Mouse (Mus musculus): ENCODE measurements at regions not wholly inside any gene's neighbourhood (a gene's known extent, or its start where the extent isn't known, plus 50 kb on each side); places are given as distances from the start of the nearest gene placed in this dataset.
"Not testable (repeated sequence)": the region's sequence is repeated elsewhere in the genome, so short reads cannot be mapped to it uniquely, and the experiment has no call there.

- Histone ChIP-seq H3K27me3 (peaks cover 50% of the 10 kb centered on the region), H3K9me3 (no peaks in the 10 kb centered on the region), H3K36me3 (no peaks in the 10 kb centered on the region), H3K4me2 (peak overlapping the region; percentile 100), H3K9ac (peak overlapping the region; percentile 70), H3K4me1 (replicated peaks) (peaks cover 28% of the 10 kb centered on the region), H3K4me3 (peak overlapping the region; percentile 62), H3K27ac (no peak overlapping the region)
- peak; percentile 46 for ATAC-seq (ENCODE audit: low FRiP score)
- WGBS, result 9% methylated on average over 49 of the region's 49 CpGs
Measured at GRCm38 (mm10) chr10:7390239-7391091, 83.0 kb downstream of the Ulbp1 start.

GRCm38 (mm10) chr10:7358791-7359190, 114.6 kb downstream of the Ulbp1 start:
- 59% methylated on average over 3 of the region's 3 CpGs for WGBS
- not testable (repeated sequence) for H3K4me2 ChIP-seq, H3K27ac ChIP-seq

GRCm38 (mm10) chr10:7344290-7344689, 129.1 kb downstream of the Ulbp1 start:
- H3K4me1 ChIP-seq (replicated peaks); H3K27ac ChIP-seq: not testable (repeated sequence)
- whole genome bisulfite sequencing, result 95% methylated on average over 13 of the region's 13 CpGs

More at GRCm38 (mm10) chr10:7358791-7359190, 114.6 kb downstream of the Ulbp1 start:
- not testable (repeated sequence) for H3K4me1 ChIP-seq (replicated peaks); H3K4me3 ChIP-seq; H3K9ac ChIP-seq; ATAC-seq (ENCODE audit: low FRiP score); H3K36me3 ChIP-seq; H3K9me3 ChIP-seq; H3K27me3 ChIP-seq

GRCm38 (mm10) chr10:7343736-7344135, 129.7 kb downstream of the Ulbp1 start:
- not testable (repeated sequence) for H3K9ac ChIP-seq; H3K4me3 ChIP-seq; H3K4me2 ChIP-seq; H3K9me3 ChIP-seq; H3K4me1 ChIP-seq (replicated peaks); H3K27ac ChIP-seq; ATAC-seq (ENCODE audit: low FRiP score); H3K27me3 ChIP-seq; H3K36me3 ChIP-seq
- 98% methylated on average over 8 of the region's 8 CpGs for WGBS

More at GRCm38 (mm10) chr10:7344290-7344689, 129.1 kb downstream of the Ulbp1 start:
- not testable (repeated sequence) for H3K9ac ChIP-seq; H3K9me3 ChIP-seq; H3K4me3 ChIP-seq; H3K36me3 ChIP-seq; ATAC-seq (ENCODE audit: low FRiP score); H3K4me2 ChIP-seq; H3K27me3 ChIP-seq

GRCm38 (mm10) chr10:7333077-7333747, 121.2 kb upstream of the Cnksr3 start:
- H3K9ac ChIP-seq, result no peak overlapping the region
- no peak overlapping the region for H3K4me3 ChIP-seq
- 40% methylated on average over 11 of the region's 11 CpGs for WGBS
- no peak overlapping the region for H3K4me2 ChIP-seq
- no peak overlapping the region for H3K27ac ChIP-seq
- no peaks in the 10 kb centered on the region for H3K9me3 ChIP-seq
- peak; percentile 94 for ATAC-seq (ENCODE audit: low FRiP score)
- no peaks in the 10 kb centered on the region for H3K27me3 ChIP-seq
- no peaks in the 10 kb centered on the region for H3K36me3 ChIP-seq
- H3K4me1 ChIP-seq (replicated peaks), result no peaks in the 10 kb centered on the region

GRCm38 (mm10) chr10:7328262-7328661, 116.2 kb upstream of the Cnksr3 start:
- H3K27me3 ChIP-seq, result no peaks in the 10 kb centered on the region
- no peak overlapping the region for H3K4me2 ChIP-seq
- no peak for ATAC-seq (ENCODE audit: low FRiP score)
- no peak overlapping the region for H3K4me3 ChIP-seq
- H3K4me1 ChIP-seq (replicated peaks), result no peaks in the 10 kb centered on the region
- no peak overlapping the region for H3K27ac ChIP-seq
- no peaks in the 10 kb centered on the region for H3K36me3 ChIP-seq
- WGBS, result 25% methylated on average over 3 of the region's 3 CpGs
- H3K9ac ChIP-seq, result no peak overlapping the region
- no peaks in the 10 kb centered on the region for H3K9me3 ChIP-seq

- not testable (repeated sequence) for H3K4me3 ChIP-seq; H3K36me3 ChIP-seq; H3K4me1 ChIP-seq (replicated peaks); H3K9me3 ChIP-seq; H3K9ac ChIP-seq; H3K4me2 ChIP-seq; H3K27me3 ChIP-seq; ATAC-seq (ENCODE audit: low FRiP score); H3K27ac ChIP-seq
- 92% methylated on average over 3 of the region's 3 CpGs for whole genome bisulfite sequencing
Measured at GRCm38 (mm10) chr10:7327046-7327445, 115.0 kb upstream of the Cnksr3 start.

GRCm38 (mm10) chr10:7325074-7325473, 113.0 kb upstream of the Cnksr3 start:
- Histone ChIP-seq H3K9me3 (no peaks in the 10 kb centered on the region), H3K36me3 (no peaks in the 10 kb centered on the region), H3K27ac (no peak overlapping the region), H3K27me3 (no peaks in the 10 kb centered on the region), H3K4me2 (no peak overlapping the region), H3K4me1 (replicated peaks) (no peaks in the 10 kb centered on the region), H3K9ac (no peak overlapping the region), H3K4me3 (no peak overlapping the region)
- no peak for ATAC-seq (ENCODE audit: low FRiP score)
- 80% methylated on average over 4 of the region's 4 CpGs for WGBS

- no peak overlapping the region for H3K9ac ChIP-seq
- no peak for ATAC-seq (ENCODE audit: low FRiP score)
- no peak overlapping the region for H3K27ac ChIP-seq
- H3K4me2 ChIP-seq, result no peak overlapping the region
- 19% methylated on average over 3 of the region's 3 CpGs for WGBS
- H3K4me3 ChIP-seq, result no peak overlapping the region
- H3K9me3 ChIP-seq, result no peaks in the 10 kb centered on the region
- H3K4me1 ChIP-seq (replicated peaks), result no peaks in the 10 kb centered on the region
- H3K27me3 ChIP-seq, result no peaks in the 10 kb centered on the region
- H3K36me3 ChIP-seq, result no peaks in the 10 kb centered on the region
Measured at GRCm38 (mm10) chr10:7323258-7323657, 111.2 kb upstream of the Cnksr3 start.

- H3K27ac ChIP-seq, result no peak overlapping the region
- H3K9me3 ChIP-seq, result no peaks in the 10 kb centered on the region
- no peaks in the 10 kb centered on the region for H3K4me1 ChIP-seq (replicated peaks)
- 87% methylated on average over 3 of the region's 3 CpGs for WGBS
- no peaks in the 10 kb centered on the region for H3K36me3 ChIP-seq
- H3K4me3 ChIP-seq, result no peak overlapping the region
- no peaks in the 10 kb centered on the region for H3K27me3 ChIP-seq
- no peak overlapping the region for H3K4me2 ChIP-seq
- ATAC-seq (ENCODE audit: low FRiP score), result no peak
- H3K9ac ChIP-seq, result no peak overlapping the region
Measured at GRCm38 (mm10) chr10:7309927-7310326, 97.9 kb upstream of the Cnksr3 start.

GRCm38 (mm10) chr10:7305881-7306280, 93.8 kb upstream of the Cnksr3 start:
- H3K4me1 ChIP-seq (replicated peaks); H3K4me2 ChIP-seq; H3K9ac ChIP-seq; H3K36me3 ChIP-seq; ATAC-seq (ENCODE audit: low FRiP score); H3K27me3 ChIP-seq; H3K9me3 ChIP-seq; H3K27ac ChIP-seq; H3K4me3 ChIP-seq: not testable (repeated sequence)
- 55% methylated on average over 3 of the region's 3 CpGs for WGBS

- ATAC-seq (ENCODE audit: low FRiP score), result no peak
- no peaks in the 10 kb centered on the region for H3K9me3 ChIP-seq
- no peaks in the 10 kb centered on the region for H3K27me3 ChIP-seq
- WGBS, result 95% methylated on average over 7 of the region's 7 CpGs
- H3K27ac ChIP-seq, result no peak overlapping the region
- H3K9ac ChIP-seq, result no peak overlapping the region
- H3K36me3 ChIP-seq, result no peaks in the 10 kb centered on the region
- no peaks in the 10 kb centered on the region for H3K4me1 ChIP-seq (replicated peaks)
- no peak overlapping the region for H3K4me2 ChIP-seq
- no peak overlapping the region for H3K4me3 ChIP-seq
Measured at GRCm38 (mm10) chr10:7298377-7298776, 86.3 kb upstream of the Cnksr3 start.

GRCm38 (mm10) chr10:7295921-7296320, 83.9 kb upstream of the Cnksr3 start:
- Histone ChIP-seq H3K4me3 (no peak overlapping the region), H3K27ac (no peak overlapping the region), H3K4me2 (no peak overlapping the region), H3K9ac (no peak overlapping the region), H3K4me1 (replicated peaks) (no peaks in the 10 kb centered on the region), H3K9me3 (no peaks in the 10 kb centered on the region), H3K36me3 (no peaks in the 10 kb centered on the region), H3K27me3 (no peaks in the 10 kb centered on the region)
- ATAC-seq (ENCODE audit: low FRiP score), result no peak
- WGBS, result 96% methylated on average over 5 of the region's 5 CpGs

All from hindbrain, embryonic 13.5 days (tissue).